Mouse (Mus musculus): Measurements from ENCODE around the gene Atxn7. TPM values are rescaled to one million over a fixed set of nuclear protein-coding genes. Genes with fewer than 3 reads are reported as not detected.
A peak's percentile ranks its signal among the peaks of the same experiment; 100 is the strongest.
"Not testable (repeated sequence)": the region's sequence is repeated elsewhere in the genome, so short reads cannot be mapped to it uniquely, and the experiment has no call there.

Atxn7 gene
- polyA plus RNA-seq (2015; fragmentation: Nextera tagmentation; extraction: Ambion mirVana) = 0.94 and 1.5 TPM in 2 replicates

GRCm38 (mm10) chr14:13961401-13962112 is at the start of gene Atxn7, which contains the start of gene Thoc7:
Gene Atxn7 (plus strand): TSS chr14:13961440.
Gene Thoc7 (minus strand): TSS chr14:13961852.
- Histone ChIP-seq H3K4me3 (replicated peaks) (peak within 1 kb of the TSS; percentile 90), H3K9me3 (replicated peaks) (no peaks in the 10 kb centered on the region), H3K27ac (replicated peaks) (peak within 1 kb of the TSS; percentile 82), H3K36me3 (replicated peaks) (no peaks in the 10 kb centered on the region), H3K4me1 (replicated peaks) (peaks cover 40% of the 10 kb centered on the region), H3K9ac (peak within 1 kb of the TSS; percentile 94), H3K4me2 (peak within 1 kb of the TSS; percentile 82), H3K27me3 (no peaks in the 10 kb centered on the region)
- ATAC-seq (ENCODE audit: insufficient read depth) = peak; percentile 78
- 1% methylated on average over 52 of the region's 56 CpGs for WGBS (ENCODE audit: insufficient replicate concordance)

GRCm38 (mm10) chr14:13914387-13915082 is 46.7 kb upstream of the Atxn7 start, which contains the start of gene Gm281:
Gene Gm281 (minus strand): TSS chr14:13914478.
- no peak for ATAC-seq (ENCODE audit: insufficient read depth)
- Histone ChIP-seq H3K9me3 (replicated peaks) (no peaks in the 10 kb centered on the region), H3K4me2 (no peak within 1 kb of the TSS), H3K36me3 (replicated peaks) (no peaks in the 10 kb centered on the region), H3K4me3 (replicated peaks) (no peak within 1 kb of the TSS), H3K27ac (replicated peaks) (no peak within 1 kb of the TSS), H3K27me3 (no peaks in the 10 kb centered on the region), H3K4me1 (replicated peaks) (no peaks in the 10 kb centered on the region), H3K9ac (no peak within 1 kb of the TSS)
- WGBS (ENCODE audit: insufficient replicate concordance) = 34% methylated on average over 1 of the region's 1 CpGs

- 51% methylated on average over 4 of the region's 4 CpGs for WGBS (ENCODE audit: insufficient replicate concordance)
- no peak for ATAC-seq (ENCODE audit: insufficient read depth)
Observed at GRCm38 (mm10) chr14:13915207-13915606, 46.0 kb upstream of the Atxn7 start.

GRCm38 (mm10) chr14:13917208-13917607 is 44.0 kb upstream of the Atxn7 start:
- H3K4me1 ChIP-seq (replicated peaks) = no peaks in the 10 kb centered on the region
- no peak overlapping the region for H3K4me2 ChIP-seq
- H3K36me3 ChIP-seq (replicated peaks) = no peaks in the 10 kb centered on the region
- no peaks in the 10 kb centered on the region for H3K27me3 ChIP-seq
- 73% methylated on average over 10 of the region's 10 CpGs for WGBS (ENCODE audit: insufficient replicate concordance)
- H3K9me3 ChIP-seq (replicated peaks) = no peaks in the 10 kb centered on the region
- no peak overlapping the region for H3K9ac ChIP-seq
- H3K4me3 ChIP-seq (replicated peaks) = no peak overlapping the region
- no peak overlapping the region for H3K27ac ChIP-seq (replicated peaks)
- no peak for ATAC-seq (ENCODE audit: insufficient read depth)

More at GRCm38 (mm10) chr14:13915207-13915606, 46.0 kb upstream of the Atxn7 start:
- H3K9me3 ChIP-seq (replicated peaks) = no peaks in the 10 kb centered on the region
- no peaks in the 10 kb centered on the region for H3K4me1 ChIP-seq (replicated peaks)
- H3K4me2 ChIP-seq = no peak overlapping the region
- no peaks in the 10 kb centered on the region for H3K36me3 ChIP-seq (replicated peaks)
- no peak overlapping the region for H3K27ac ChIP-seq (replicated peaks)
- H3K4me3 ChIP-seq (replicated peaks) = no peak overlapping the region
- no peaks in the 10 kb centered on the region for H3K27me3 ChIP-seq
- no peak overlapping the region for H3K9ac ChIP-seq

GRCm38 (mm10) chr14:13917630-13918029 is 43.6 kb upstream of the Atxn7 start:
- WGBS (ENCODE audit: insufficient replicate concordance) = 36% methylated on average over 3 of the region's 3 CpGs
- Histone ChIP-seq H3K27me3 (no peaks in the 10 kb centered on the region), H3K9me3 (replicated peaks) (no peaks in the 10 kb centered on the region), H3K36me3 (replicated peaks) (no peaks in the 10 kb centered on the region), H3K4me3 (replicated peaks) (no peak overlapping the region), H3K4me1 (replicated peaks) (no peaks in the 10 kb centered on the region), H3K27ac (replicated peaks) (no peak overlapping the region), H3K9ac (no peak overlapping the region), H3K4me2 (no peak overlapping the region)
- no peak for ATAC-seq (ENCODE audit: insufficient read depth)

GRCm38 (mm10) chr14:13933290-13934051 is 27.8 kb upstream of the Atxn7 start:
- Histone ChIP-seq H3K4me1 (replicated peaks) (no peaks in the 10 kb centered on the region; the same call in 1 of the 2 replicates), H3K9ac (peak overlapping the region; percentile 32; the same call in 1 of the 2 replicates), H3K4me3 (replicated peaks) (peak overlapping the region; percentile 44), H3K4me2 (peak overlapping the region; percentile 71), H3K9me3 (replicated peaks) (no peaks in the 10 kb centered on the region), H3K36me3 (replicated peaks) (no peaks in the 10 kb centered on the region), H3K27me3 (no peaks in the 10 kb centered on the region), H3K27ac (replicated peaks) (no peak overlapping the region)
- WGBS (ENCODE audit: insufficient replicate concordance) = 31% methylated on average over 31 of the region's 31 CpGs
- peak; percentile 18; the same call in 1 of the 2 replicates for ATAC-seq (ENCODE audit: insufficient read depth)

- no peaks in the 10 kb centered on the region; the same call in 1 of the 2 replicates for H3K4me1 ChIP-seq (replicated peaks)
- 30% methylated on average over 5 of the region's 5 CpGs for WGBS (ENCODE audit: insufficient replicate concordance)
- peak overlapping the region; percentile 44 for H3K4me3 ChIP-seq (replicated peaks)
- no peaks in the 10 kb centered on the region for H3K36me3 ChIP-seq (replicated peaks)
- H3K27ac ChIP-seq (replicated peaks) = no peak overlapping the region
- no peaks in the 10 kb centered on the region for H3K9me3 ChIP-seq (replicated peaks)
- H3K9ac ChIP-seq = peak overlapping the region; percentile 32; the same call in 1 of the 2 replicates
- no peak for ATAC-seq (ENCODE audit: insufficient read depth)
- no peaks in the 10 kb centered on the region for H3K27me3 ChIP-seq
- peak overlapping the region; percentile 71 for H3K4me2 ChIP-seq
Observed at GRCm38 (mm10) chr14:13934052-13934371, 27.2 kb upstream of the Atxn7 start.

GRCm38 (mm10) chr14:13944686-13945085 is 16.6 kb upstream of the Atxn7 start:
- Histone ChIP-seq H3K27me3 (no peaks in the 10 kb centered on the region), H3K4me1 (replicated peaks) (no peaks in the 10 kb centered on the region), H3K9ac (no peak overlapping the region), H3K9me3 (replicated peaks) (no peaks in the 10 kb centered on the region), H3K4me2 (no peak overlapping the region), H3K36me3 (replicated peaks) (peaks cover 25% of the 10 kb centered on the region), H3K4me3 (replicated peaks) (no peak overlapping the region), H3K27ac (replicated peaks) (no peak overlapping the region)
- ATAC-seq (ENCODE audit: insufficient read depth) = no peak
- 73% methylated on average over 4 of the region's 4 CpGs for WGBS (ENCODE audit: insufficient replicate concordance)

GRCm38 (mm10) chr14:13948345-13948744 is 12.9 kb upstream of the Atxn7 start:
- Histone ChIP-seq H3K27ac (replicated peaks) (no peak overlapping the region), H3K4me1 (replicated peaks) (no peaks in the 10 kb centered on the region), H3K4me3 (replicated peaks) (no peak overlapping the region), H3K27me3 (no peaks in the 10 kb centered on the region), H3K36me3 (replicated peaks) (peaks cover 51% of the 10 kb centered on the region), H3K9me3 (replicated peaks) (no peaks in the 10 kb centered on the region), H3K9ac (no peak overlapping the region), H3K4me2 (no peak overlapping the region)
- ATAC-seq (ENCODE audit: insufficient read depth) = no peak
- WGBS (ENCODE audit: insufficient replicate concordance) = 83% methylated on average over 7 of the region's 7 CpGs

- peaks cover 59% of the 10 kb centered on the region for H3K36me3 ChIP-seq (replicated peaks)
- no peaks in the 10 kb centered on the region for H3K9me3 ChIP-seq (replicated peaks)
- H3K27ac ChIP-seq (replicated peaks) = no peak overlapping the region
- ATAC-seq (ENCODE audit: insufficient read depth) = no peak
- no peaks in the 10 kb centered on the region for H3K4me1 ChIP-seq (replicated peaks)
- H3K9ac ChIP-seq = no peak overlapping the region
- no peak overlapping the region for H3K4me3 ChIP-seq (replicated peaks)
- H3K27me3 ChIP-seq = no peaks in the 10 kb centered on the region
- H3K4me2 ChIP-seq = no peak overlapping the region
Observed at GRCm38 (mm10) chr14:13950401-13950800, 10.8 kb upstream of the Atxn7 start.

- WGBS (ENCODE audit: insufficient replicate concordance) = 84% methylated on average over 3 of the region's 3 CpGs
- H3K4me2 ChIP-seq; H3K27me3 ChIP-seq; H3K27ac ChIP-seq (replicated peaks); ATAC-seq (ENCODE audit: insufficient read depth); H3K9ac ChIP-seq; H3K4me3 ChIP-seq (replicated peaks); H3K9me3 ChIP-seq (replicated peaks); H3K4me1 ChIP-seq (replicated peaks): not testable (repeated sequence)
- H3K36me3 ChIP-seq (replicated peaks) = peaks cover 66% of the 10 kb centered on the region
Observed at GRCm38 (mm10) chr14:13952151-13952550, 9.1 kb upstream of the Atxn7 start.

All from liver, embryonic 15.5 days (tissue).